Mouse (Mus musculus) bone marrow, adult 2 months (tissue): ENCODE data around the gene Kank1.

Experiments
- CTCF ChIP-seq: fragments of 200-500 bp; IDR thresholded peaks from 2 replicates; pipeline ENCODE4 v1.5.1; 2011; ENCODE audit warnings: low read length, control low read depth; ENCODE audit not compliant: control insufficient read depth, insufficient read depth
- POLR2A ChIP-seq: fragments of 200-500 bp; IDR thresholded peaks from 2 replicates; pipeline ENCODE4 v1.6.1; 2011; ENCODE audit warnings: low read depth, mild to moderate bottlenecking, control low read depth, low read length, borderline replicate concordance; ENCODE audit not compliant: control insufficient read depth

- TF ChIP-seq POLR2A (no peak), CTCF (no peak)
Observed at GRCm38 (mm10) chr19:25232032-25232431, 4.7 kb upstream of the Kank1 start.
